Mouse (Mus musculus) bone marrow, adult 2 months (tissue): ENCODE measurements around the gene Cp.

Experiments used
- CTCF ChIP-seq: fragments of 200-500 bp; IDR thresholded peaks from 2 replicates; pipeline ENCODE4 v1.5.1; 2011; ENCODE audit warnings: low read length, control low read depth; ENCODE audit not compliant: control insufficient read depth, insufficient read depth
- POLR2A ChIP-seq: fragments of 200-500 bp; IDR thresholded peaks from 2 replicates; pipeline ENCODE4 v1.6.1; 2011; ENCODE audit warnings: low read depth, mild to moderate bottlenecking, control low read depth, low read length, borderline replicate concordance; ENCODE audit not compliant: control insufficient read depth

DNA sequence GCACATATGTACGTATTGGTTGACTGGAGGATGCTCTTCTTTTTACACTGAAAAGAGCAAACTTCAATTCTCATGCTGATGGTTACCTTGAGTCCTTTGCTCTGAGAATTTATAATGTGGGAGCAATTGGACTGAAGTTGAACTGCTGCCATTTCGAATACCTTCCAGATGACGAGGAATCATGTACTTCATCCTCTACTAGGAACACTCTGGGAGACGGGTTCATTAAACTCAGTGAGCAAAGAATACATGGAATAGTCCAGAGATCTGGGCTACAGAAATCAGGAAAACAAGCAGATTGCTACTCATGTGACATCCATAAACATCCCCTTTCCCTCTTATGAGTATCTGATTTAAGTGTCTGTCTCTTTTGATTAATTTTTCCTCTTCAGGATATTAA, 79.2 kb downstream of the Cp start:
- TF ChIP-seq CTCF: no peak
- TF ChIP-seq POLR2A: no peak
